Mouse (Mus musculus): ENCODE data around the gene Ppp1r9a.

GRCm38 (mm10) chr6:4856919-4857318, 45.8 kb upstream of the Ppp1r9a start:
- TF ChIP-seq POLR2A (IDR thresholded peaks at IDR 0.05; ENCODE audit: insufficient read length, low read depth), result no peak
- no peak for TF ChIP-seq REST (IDR thresholded peaks at IDR 0.05; ENCODE audit: insufficient read depth, insufficient read length)
- no peak for TF ChIP-seq POLR2AphosphoS2 (IDR thresholded peaks at IDR 0.05; ENCODE audit: insufficient read length, low read depth)
- no peak for TF ChIP-seq MYOD1 (IDR thresholded peaks at IDR 0.05; ENCODE audit: control insufficient read depth in 1 of 3, insufficient read length in 2 of 3, low read depth in 2 of 3)
- no peak for TF ChIP-seq MAX (IDR thresholded peaks at IDR 0.05; ENCODE audit: low read depth)
- no peak for TF ChIP-seq E2F4 (IDR thresholded peaks at IDR 0.05; ENCODE audit: insufficient read depth)
- TF ChIP-seq USF1 (IDR thresholded peaks at IDR 0.05; ENCODE audit: low read depth), result no peak
- TF ChIP-seq TCF12 (IDR thresholded peaks at IDR 0.05; ENCODE audit: insufficient read depth, poor library complexity, severe bottlenecking), result no peak
- TF ChIP-seq CEBPB (IDR thresholded peaks at IDR 0.05; ENCODE audit: insufficient read depth, poor library complexity, severe bottlenecking), result no peak
- TF ChIP-seq MYOG (IDR thresholded peaks at IDR 0.05; ENCODE audit: control insufficient read depth in 1 of 3, insufficient read depth in 1 of 3, insufficient read length in 2 of 3, low read depth in 2 of 3), result no peak

All from myocyte (in vitro differentiated cells).